Mouse (Mus musculus) right cerebral cortex, postnatal 14 days (tissue): ENCODE data around the gene Cbx2.

Experiments used
- DNase-seq: peaks from one replicate; pipeline ENCODE4 v3.0.0; 2022

The Cbx2 gene

GRCm38 (mm10) chr11:119066841-119067240 lies 44.1 kb downstream of the Cbx2 start:
- DNase-seq = no peak

- no peak for DNase-seq
Measured at GRCm38 (mm10) chr11:119072239-119072638, 49.5 kb downstream of the Cbx2 start.

GRCm38 (mm10) chr11:119072986-119073385 lies 50.2 kb downstream of the Cbx2 start:
- no peak for DNase-seq

- no peak for DNase-seq
Measured at GRCm38 (mm10) chr11:119073876-119074433, 51.2 kb downstream of the Cbx2 start.

GRCm38 (mm10) chr11:119075805-119076204 lies 53.0 kb downstream of the Cbx2 start:
- no peak for DNase-seq

GRCm38 (mm10) chr11:119077755-119078154 lies 55.0 kb downstream of the Cbx2 start:
- DNase-seq = no peak

- peak; percentile 39 for DNase-seq
Measured at GRCm38 (mm10) chr11:119078691-119079444, 56.1 kb downstream of the Cbx2 start.

- DNase-seq = no peak
Measured at GRCm38 (mm10) chr11:119079445-119079837, 56.7 kb downstream of the Cbx2 start.

GRCm38 (mm10) chr11:119080461-119081147 lies 57.8 kb downstream of the Cbx2 start:
- no peak for DNase-seq
